18 mouse cellular contexts compared by ENCODE assay signal in genomic region chr5:127807419-127807818, GRCm38 (mm10).
"Had no signal": no experiment of that assay in that cellular context is flagged by ENCODE, and none has a peak within 500 bp of the region (broad histone marks: within the 10 kb centered on the region; RNA-seq: fewer than 3 reads in every experiment).

No protein-coding gene starts in this region.

- ATAC-seq: liver, embryonic 12.5 days; midbrain, embryonic 16.5 days had no signal

- H3K9me3 ChIP-seq: midbrain, embryonic 10.5 days; midbrain, embryonic 12.5 days; neural tube, embryonic 13.5 days; neural tube, embryonic 15.5 days had no signal

- DNase-seq: lung, adult 18-20 months; lung, postnatal 14 days; midbrain, embryonic 14.5 days; retina, postnatal 1 day; right cerebral cortex, postnatal 25 days; right cerebral cortex, postnatal 4 days; spleen, adult 18-20 months; thymus, adult 18-20 months; thymus, postnatal 14 days; thymus, postnatal 36 days had no signal

- H3K36me3 ChIP-seq: liver, embryonic 12.5 days; midbrain, embryonic 10.5 days; midbrain, embryonic 12.5 days; neural tube, embryonic 13.5 days; neural tube, embryonic 15.5 days had no signal

- H3K27ac ChIP-seq: liver, embryonic 12.5 days; liver, embryonic 14.5 days; midbrain, embryonic 10.5 days; midbrain, embryonic 12.5 days; neural tube, embryonic 13.5 days; neural tube, embryonic 15.5 days had no signal

- H3K4me1 ChIP-seq: liver, embryonic 12.5 days; midbrain, embryonic 12.5 days; neural tube, embryonic 13.5 days; neural tube, embryonic 15.5 days had no signal

- H3K4me2 ChIP-seq: liver, embryonic 12.5 days; midbrain, embryonic 12.5 days; neural tube, embryonic 13.5 days; neural tube, embryonic 15.5 days had no signal

- H3K27me3 ChIP-seq: liver, embryonic 12.5 days; midbrain, embryonic 12.5 days; neural tube, embryonic 13.5 days; neural tube, embryonic 15.5 days had no signal

- H3K4me3 ChIP-seq: liver, embryonic 12.5 days; midbrain, embryonic 10.5 days; midbrain, embryonic 12.5 days; myocyte; neural tube, embryonic 13.5 days; neural tube, embryonic 15.5 days had no signal

- H3K9ac ChIP-seq: liver, embryonic 12.5 days; liver, embryonic 14.5 days; midbrain, embryonic 12.5 days; neural tube, embryonic 13.5 days; neural tube, embryonic 15.5 days had no signal
